In genomic region chr2:128143992-128144391, GRCm38 (mm10) we compare ENCODE assay signal across 32 mouse cellular contexts. TPM values are rescaled to one million over a fixed set of nuclear protein-coding genes. Genes with fewer than 3 reads are reported as not detected.
A peak's percentile ranks its signal among the peaks of the same experiment; 100 is the strongest.
DNase-seq lines count a peak whose midpoint lies in the region; ATAC-seq lines count a peak whose summit lies in the region.
"Had no signal": no experiment of that assay in that cellular context is flagged by ENCODE, and none has a peak within 500 bp of the region (broad histone marks: within the 10 kb centered on the region; RNA-seq: fewer than 3 reads in every experiment).

No protein-coding gene starts in this region.

- peaks cover 19% of the 10 kb centered on the region for H3K4me1 ChIP-seq in liver, embryonic 11.5 days (replicated peaks; ENCODE audit: control insufficient read depth, insufficient read depth, low read length)
- H3K4me1 ChIP-seq in liver, embryonic 16.5 days (ENCODE audit: control insufficient read depth, low read depth, low read length), result peaks cover 20% of the 10 kb centered on the region
- H3K4me1 ChIP-seq: intestine, embryonic 15.5 days had no signal

- no peak for DNase-seq in liver, embryonic 11.5 days (ENCODE audit: low spot score)
- no peak for DNase-seq in ovary, postnatal 10 days (ENCODE audit: low spot score)
- DNase-seq in kidney, adult 9 months, result no peak
- DNase-seq in ovary, postnatal 14 days (ENCODE audit: low spot score), result no peak
- no peak for DNase-seq in spleen, postnatal 36 days (ENCODE audit: low spot score in 2 of 2)
- DNase-seq: adrenal gland, adult 2 months; adrenal gland, postnatal 36 days; cerebellum, adult 2 months; cerebellum, postnatal 14 days; forebrain, postnatal 0 days; gastrocnemius, postnatal 10 days; heart, adult 11 months; kidney, adult 2 months; kidney, postnatal 4 days; lung, postnatal 36 days; thymus, postnatal 4 days had no signal

- no peaks in the 10 kb centered on the region for H3K27me3 ChIP-seq in liver, embryonic 11.5 days (replicated peaks; ENCODE audit: control insufficient read depth, insufficient read depth, low read length)
- H3K27me3 ChIP-seq in liver, embryonic 16.5 days (ENCODE audit: control insufficient read depth, insufficient read depth, low read depth, low read length), result no peaks in the 10 kb centered on the region
- H3K27me3 ChIP-seq: heart, embryonic 15.5 days; hindbrain, embryonic 12.5 days; intestine, embryonic 15.5 days; limb, embryonic 15.5 days; lung, embryonic 15.5 days; midbrain, embryonic 15.5 days had no signal

- H3K9ac ChIP-seq in liver, embryonic 11.5 days (ENCODE audit: low read depth, low read length), result no peak overlapping the region
- no peak overlapping the region for H3K9ac ChIP-seq in liver, embryonic 16.5 days (ENCODE audit: low read depth, low read length)
- H3K9ac ChIP-seq: forebrain, postnatal 0 days; heart, embryonic 15.5 days; hindbrain, embryonic 12.5 days; intestine, embryonic 15.5 days; limb, embryonic 15.5 days; lung, embryonic 15.5 days; midbrain, embryonic 15.5 days had no signal

- ATAC-seq in common myeloid progenitor, adult 5-6 weeks (replicated peaks; ENCODE audit: low read depth, poor library complexity, severe bottlenecking), result peak; percentile 48; the same call in 1 of the 2 replicates
- ATAC-seq in liver, embryonic 11.5 days (replicated peaks; ENCODE audit: low FRiP score), result peak; percentile 92
- peak; percentile 78 for ATAC-seq in liver, embryonic 16.5 days (ENCODE audit: low read depth)
- ATAC-seq: activated CD4-positive, CD25-positive, alpha-beta regulatory T cell, adult 4 months; CD4-positive, CD25-positive, alpha-beta regulatory T cell, adult 4 months; forebrain, postnatal 0 days; hindbrain, postnatal 0 days; intestine, embryonic 15.5 days; midbrain, embryonic 15.5 days had no signal

- peak overlapping the region; percentile 29; the same call in 1 of the 2 replicates for H3K4me2 ChIP-seq in liver, embryonic 11.5 days
- no peak overlapping the region for H3K4me2 ChIP-seq in liver, embryonic 16.5 days (ENCODE audit: low read depth, low read length)
- H3K4me2 ChIP-seq: heart, embryonic 15.5 days; hindbrain, embryonic 12.5 days; intestine, embryonic 15.5 days; limb, embryonic 15.5 days; lung, embryonic 15.5 days; midbrain, embryonic 15.5 days had no signal

- no peak overlapping the region for H3K4me3 ChIP-seq in liver, embryonic 11.5 days (ENCODE audit: low read depth, low read length)
- no peak overlapping the region for H3K4me3 ChIP-seq in liver, embryonic 16.5 days (ENCODE audit: low read depth, low read length)
- H3K4me3 ChIP-seq: forebrain, embryonic 10.5 days; heart, embryonic 10.5 days; heart, embryonic 15.5 days; hindbrain, embryonic 12.5 days; intestine, embryonic 15.5 days; limb, embryonic 10.5 days; limb, embryonic 15.5 days; lung, embryonic 15.5 days; midbrain, embryonic 10.5 days; midbrain, embryonic 15.5 days had no signal

- peaks cover 8% of the 10 kb centered on the region; the same call in 1 of the 2 replicates for H3K36me3 ChIP-seq in liver, embryonic 11.5 days (ENCODE audit: control insufficient read depth, insufficient read depth, low read length)
- H3K36me3 ChIP-seq in liver, embryonic 16.5 days (ENCODE audit: control insufficient read depth, insufficient read depth), result no peaks in the 10 kb centered on the region; the same call in 1 of the 2 replicates
- H3K36me3 ChIP-seq: midbrain, embryonic 15.5 days had no signal

- no peaks in the 10 kb centered on the region for H3K9me3 ChIP-seq in liver, embryonic 11.5 days (ENCODE audit: control insufficient read depth, low read length)
- no peaks in the 10 kb centered on the region for H3K9me3 ChIP-seq in liver, embryonic 16.5 days (replicated peaks; ENCODE audit: control insufficient read depth, low read length)
- H3K9me3 ChIP-seq: forebrain, embryonic 10.5 days; heart, embryonic 10.5 days; heart, embryonic 15.5 days; hindbrain, embryonic 12.5 days; intestine, embryonic 15.5 days; limb, embryonic 10.5 days; limb, embryonic 15.5 days; lung, embryonic 15.5 days; midbrain, embryonic 10.5 days; midbrain, embryonic 15.5 days had no signal

- H3K27ac ChIP-seq in liver, embryonic 11.5 days (ENCODE audit: low read depth, low read length), result peak overlapping the region; percentile 55
- peak overlapping the region; percentile 62 for H3K27ac ChIP-seq in liver, embryonic 16.5 days (ENCODE audit: low read length)
- H3K27ac ChIP-seq: forebrain, embryonic 10.5 days; heart, embryonic 10.5 days; heart, embryonic 15.5 days; hindbrain, embryonic 12.5 days; hindbrain, postnatal 0 days; intestine, embryonic 15.5 days; kidney, postnatal 0 days; limb, embryonic 10.5 days; limb, embryonic 15.5 days; lung, embryonic 15.5 days; midbrain, embryonic 10.5 days; midbrain, embryonic 15.5 days had no signal

RNA-seq across cellular contexts. Expression of gene Bcl2l11, which starts 18.2 kb away (rescaled TPM):
- 23.3 and 38.6 TPM in 2 replicates for total RNA-seq in common myeloid progenitor, adult 5-6 weeks (2017)
- 15.1 and 15.3 TPM in 2 replicates for polyA plus RNA-seq in liver, embryonic 11.5 days (2014; fragmentation: Nextera tagmentation; extraction: Ambion mirVana)
- 5.5 and 6.0 TPM in 2 replicates for polyA plus RNA-seq in liver, embryonic 16.5 days (2015; fragmentation: Nextera tagmentation; extraction: Ambion mirVana)
